Mouse (Mus musculus) cortical plate, adult 2 months (tissue): ENCODE results near the gene Gm16867. TPM values are rescaled to one million over a fixed set of nuclear protein-coding genes. Genes with fewer than 3 reads are reported as not detected.
"Not testable (repeated sequence)": the region's sequence is repeated elsewhere in the genome, so short reads cannot be mapped to it uniquely, and the experiment has no call there.

Source experiments
- H3K27ac ChIP-seq: fragments of 200-500 bp; 2 replicates; pipeline ENCODE4 v1.5.1; 2012; ENCODE audit warnings: low read length, control low read depth, inconsistent platforms; ENCODE audit not compliant: insufficient read depth
- H3K4me1 ChIP-seq: fragments of 200-500 bp; 2 replicates; pipeline ENCODE4 v1.6.1; 2011; ENCODE audit warnings: low read length; ENCODE audit not compliant: control insufficient read depth, insufficient read depth
- H3K4me3 ChIP-seq: fragments of 200-500 bp; 2 replicates; pipeline ENCODE4 v1.5.1; 2011; ENCODE audit warnings: mild to moderate bottlenecking, low read length, control low read depth; ENCODE audit not compliant: insufficient read depth
- polyA plus RNA-seq: library from polyadenylated mRNA; depleted of rRNA; stranded (reverse); fragments of >200 nt; gene quantifications from 2 replicates; pipeline ENCODE4 v1.2.3, GENCODE M21; 2012

The Gm16867 gene
- polyA plus RNA-seq, 1 experiment = not detected

DNA sequence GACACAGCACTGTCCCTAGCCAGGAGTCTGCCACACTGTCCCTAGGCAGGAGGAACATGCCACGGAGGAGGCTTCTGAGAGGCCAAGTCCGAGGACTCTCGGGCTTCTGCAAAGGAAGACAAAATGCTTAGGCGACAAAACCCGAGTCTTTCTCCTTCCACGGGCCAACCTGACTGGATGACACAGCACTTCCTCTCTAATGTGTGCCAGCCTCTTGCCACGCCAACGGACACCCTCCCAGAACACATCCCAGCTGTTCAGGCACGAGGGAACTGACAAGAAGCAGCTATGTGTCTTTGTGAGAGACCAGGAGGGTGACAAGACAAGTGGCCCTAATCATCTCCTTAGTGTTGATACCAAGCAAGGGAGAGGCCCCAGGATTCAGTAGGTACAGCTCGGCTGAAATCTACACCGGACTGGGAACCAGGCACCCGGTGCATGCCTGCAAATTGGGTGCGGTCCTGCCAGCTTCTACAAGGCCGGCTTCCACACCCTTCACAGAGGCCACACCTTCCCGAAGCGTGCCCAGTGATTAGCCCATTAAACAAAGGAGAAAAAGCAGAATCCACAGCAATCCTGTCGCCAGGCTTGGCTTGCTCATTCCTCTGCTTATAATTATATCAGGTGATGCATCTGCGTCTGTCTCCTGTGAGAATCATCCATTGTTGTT, 17.6 kb downstream of the Gm16867 start:
- not testable (repeated sequence) for H3K4me3 ChIP-seq, H3K4me1 ChIP-seq, H3K27ac ChIP-seq

DNA sequence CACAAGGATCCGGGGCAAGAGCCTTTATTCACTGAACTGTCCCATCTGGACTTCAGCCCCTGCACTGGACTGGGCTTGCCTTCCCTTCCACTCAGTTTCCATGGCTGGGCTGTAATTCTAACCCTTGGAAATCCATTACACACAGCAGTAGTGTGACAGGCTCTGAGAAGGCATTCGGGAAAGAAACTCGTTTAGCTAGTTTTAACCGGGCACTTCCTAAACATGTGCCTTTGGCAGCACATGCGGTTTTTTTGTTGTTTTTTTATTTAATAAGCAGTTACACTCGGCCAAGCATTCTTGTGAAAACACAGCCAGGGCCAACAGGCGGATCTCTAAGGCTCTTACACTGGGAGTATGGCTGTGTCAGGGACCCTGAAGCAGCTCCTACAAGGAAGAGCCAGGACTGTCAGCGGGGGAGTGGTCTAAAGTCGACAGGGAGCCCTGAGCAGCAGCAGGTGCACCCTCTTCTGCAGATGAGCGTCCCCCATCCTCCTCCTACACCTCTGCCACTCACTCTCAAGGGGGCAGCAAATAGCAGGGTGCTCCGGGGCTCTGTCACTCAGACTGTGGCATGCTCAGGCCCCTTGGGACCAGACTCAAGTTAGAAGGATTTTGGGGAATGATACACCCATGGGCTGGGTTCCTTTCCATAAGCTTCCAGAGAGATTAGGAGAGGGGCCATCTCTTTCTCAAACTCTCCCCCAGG, 29.1 kb downstream of the Gm16867 start:
- not testable (repeated sequence) for H3K4me1 ChIP-seq, H3K4me3 ChIP-seq, H3K27ac ChIP-seq

DNA sequence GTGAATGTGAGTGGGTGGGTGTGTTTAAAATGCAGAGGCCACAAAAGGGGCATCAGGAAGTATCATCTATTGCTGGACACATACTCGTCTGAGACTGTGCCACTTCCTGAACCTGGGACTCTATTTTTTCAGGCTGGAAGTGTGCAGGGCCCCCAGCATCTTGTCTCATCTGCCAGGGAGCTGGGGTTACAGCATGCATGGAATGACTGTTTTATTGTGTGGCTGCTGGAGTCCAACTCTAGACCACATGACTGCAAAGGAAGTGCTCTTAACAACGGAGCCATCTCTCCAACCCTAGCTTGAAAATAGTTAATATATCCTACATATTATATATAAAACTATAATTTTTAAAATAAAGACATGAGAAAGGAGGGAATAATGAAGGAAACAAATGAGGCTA, 29.8 kb downstream of the Gm16867 start:
- not testable (repeated sequence) for H3K4me3 ChIP-seq, H3K4me1 ChIP-seq, H3K27ac ChIP-seq

DNA sequence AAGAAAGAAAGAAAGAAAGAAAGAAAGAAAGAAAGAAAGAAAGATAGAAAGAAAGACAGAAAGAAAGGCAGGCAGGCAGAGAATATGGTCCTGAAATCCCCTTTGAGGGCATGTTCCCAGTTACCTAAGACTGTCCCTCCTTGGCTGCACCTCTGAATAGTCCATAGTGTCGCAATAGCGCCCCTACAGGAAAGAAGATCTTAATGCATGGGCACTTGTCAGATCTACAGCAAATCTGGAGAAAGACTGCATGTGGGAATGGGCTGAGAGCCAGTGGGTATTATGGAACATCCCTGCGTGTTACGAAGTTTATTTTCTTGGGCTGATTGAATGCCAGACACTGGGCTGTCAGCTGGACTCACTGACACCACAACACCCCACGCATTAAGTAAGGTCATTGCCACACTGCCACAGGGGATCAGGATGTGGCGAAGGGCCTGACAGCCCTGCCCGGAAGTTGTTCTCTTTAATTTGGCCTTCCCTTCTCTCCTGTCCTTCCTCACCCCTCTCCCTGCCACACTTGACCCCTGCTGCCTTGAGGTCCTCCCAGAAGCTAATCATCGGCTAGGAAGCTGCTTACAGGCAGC, 32.9 kb downstream of the Gm16867 start:
- not testable (repeated sequence) for H3K4me3 ChIP-seq, H3K4me1 ChIP-seq

DNA sequence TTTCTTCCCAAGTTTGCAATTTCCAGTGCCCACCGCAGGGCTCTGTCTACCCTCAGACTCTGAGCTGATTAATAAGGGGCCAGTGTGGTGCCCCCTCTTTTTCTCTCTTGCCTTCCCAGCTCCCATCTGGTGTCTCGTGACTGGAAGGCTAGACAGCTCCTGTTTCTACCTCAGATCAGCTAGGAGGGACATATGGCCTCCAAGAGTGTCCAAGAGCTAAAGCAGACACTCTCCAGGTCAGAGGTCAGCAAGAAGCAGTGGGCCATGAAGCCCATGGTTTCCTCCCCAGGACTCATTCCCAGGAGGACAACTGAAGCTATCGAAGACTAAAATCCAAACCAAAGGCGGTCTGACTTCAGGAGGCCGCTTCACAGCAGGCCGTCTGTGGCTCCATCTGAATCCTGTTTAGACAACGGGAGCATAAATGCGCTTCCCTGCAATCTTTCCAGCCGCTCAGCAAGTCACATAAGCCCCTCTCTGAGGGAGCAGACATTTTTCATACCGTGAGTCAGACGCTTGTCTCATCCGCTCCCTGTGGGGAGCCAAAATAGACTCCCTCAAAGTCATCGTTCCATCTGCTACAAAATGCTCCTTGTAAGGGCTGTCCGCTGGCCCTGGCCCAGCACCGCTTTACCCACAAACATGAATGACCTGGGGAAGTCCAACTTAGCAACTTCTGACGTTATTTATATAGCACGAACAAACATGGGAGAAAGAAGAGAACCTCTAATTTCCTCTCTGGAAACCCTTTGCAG, 35.4 kb downstream of the Gm16867 start:
- not testable (repeated sequence) for H3K27ac ChIP-seq, H3K4me1 ChIP-seq, H3K4me3 ChIP-seq

More for the DNA sequence above, 32.9 kb downstream of the Gm16867 start:
- not testable (repeated sequence) for H3K27ac ChIP-seq

DNA sequence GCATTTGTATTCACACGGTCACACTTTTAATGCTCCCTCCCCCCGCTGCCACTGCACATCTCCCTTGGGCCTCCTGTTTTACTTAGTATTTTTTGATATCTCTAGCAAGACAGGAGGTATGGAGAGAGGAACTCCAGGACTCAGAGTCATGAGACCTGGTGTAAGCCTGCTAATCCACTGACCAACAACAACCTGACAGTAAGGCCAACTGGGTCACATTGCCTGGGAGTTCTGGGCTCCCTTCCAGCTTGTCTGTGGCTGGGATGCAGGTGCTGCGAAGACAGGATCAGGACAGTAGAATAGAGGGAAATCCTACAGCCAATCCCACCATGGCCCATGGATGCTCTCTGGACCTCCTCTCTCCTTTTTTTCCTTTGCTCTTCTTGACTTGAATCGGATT, 38.7 kb downstream of the Gm16867 start:
- H3K4me3 ChIP-seq, H3K4me1 ChIP-seq, H3K27ac ChIP-seq: not testable (repeated sequence)

DNA sequence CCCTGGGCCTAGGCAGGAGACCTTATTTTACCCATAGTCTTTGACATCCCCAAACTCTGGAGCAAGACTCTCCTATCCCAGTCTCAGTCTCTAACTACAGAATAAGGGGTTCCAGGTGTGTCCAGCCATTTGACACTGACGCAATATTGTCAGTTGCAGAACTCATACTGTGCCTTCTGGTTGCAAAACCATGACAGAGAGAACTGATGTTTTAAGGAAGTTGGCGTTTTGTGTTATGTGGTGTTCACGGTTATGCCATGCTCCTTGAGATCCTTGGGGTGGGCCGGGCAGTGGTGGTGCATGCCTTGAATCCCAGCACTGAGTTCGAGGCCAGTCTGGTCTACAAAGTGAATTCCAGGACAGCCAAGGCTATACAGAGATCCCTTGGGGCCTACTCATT, 45.5 kb downstream of the Gm16867 start:
- not testable (repeated sequence) for H3K4me1 ChIP-seq, H3K4me3 ChIP-seq, H3K27ac ChIP-seq

DNA sequence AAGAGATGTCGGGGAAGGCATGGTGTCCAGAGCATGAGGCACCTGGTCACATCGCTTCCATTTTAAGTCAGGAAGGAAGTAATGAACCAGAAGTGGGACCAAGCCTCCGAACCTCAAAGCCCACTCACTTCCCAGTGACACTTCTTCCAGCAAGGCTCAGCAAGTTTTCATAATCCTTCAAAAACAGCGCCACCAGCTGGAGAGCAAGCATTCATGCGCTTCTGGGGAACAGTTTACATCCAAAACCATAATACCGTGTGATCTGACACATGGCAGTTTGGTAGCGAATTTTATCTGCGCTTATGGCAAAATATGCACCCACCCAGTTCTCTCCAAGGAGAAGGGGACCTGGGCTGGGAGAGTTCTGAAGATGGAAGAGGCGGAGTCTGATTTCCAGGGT, 48.5 kb downstream of the Gm16867 start:
- H3K27ac ChIP-seq, H3K4me1 ChIP-seq, H3K4me3 ChIP-seq: not testable (repeated sequence)

DNA sequence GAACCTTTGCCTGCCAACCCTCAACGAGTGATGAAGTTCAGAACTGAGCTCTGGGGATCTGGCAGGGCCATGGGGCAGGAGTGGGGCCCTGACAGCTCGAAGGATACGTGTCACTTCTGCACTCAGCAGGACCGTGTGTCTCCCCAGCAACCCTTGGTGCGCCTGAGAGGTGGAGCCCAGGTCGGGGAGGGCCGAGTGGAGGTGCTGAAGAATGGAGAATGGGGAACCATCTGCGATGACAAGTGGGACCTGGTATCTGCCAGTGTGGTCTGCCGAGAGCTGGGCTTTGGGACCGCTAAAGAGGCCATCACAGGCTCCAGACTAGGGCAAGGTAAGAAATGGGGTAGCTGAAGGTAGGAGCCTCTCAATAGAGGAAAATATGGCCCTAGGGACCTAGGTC, 54.3 kb downstream of the Gm16867 start:
- not testable (repeated sequence) for H3K27ac ChIP-seq, H3K4me3 ChIP-seq, H3K4me1 ChIP-seq

DNA sequence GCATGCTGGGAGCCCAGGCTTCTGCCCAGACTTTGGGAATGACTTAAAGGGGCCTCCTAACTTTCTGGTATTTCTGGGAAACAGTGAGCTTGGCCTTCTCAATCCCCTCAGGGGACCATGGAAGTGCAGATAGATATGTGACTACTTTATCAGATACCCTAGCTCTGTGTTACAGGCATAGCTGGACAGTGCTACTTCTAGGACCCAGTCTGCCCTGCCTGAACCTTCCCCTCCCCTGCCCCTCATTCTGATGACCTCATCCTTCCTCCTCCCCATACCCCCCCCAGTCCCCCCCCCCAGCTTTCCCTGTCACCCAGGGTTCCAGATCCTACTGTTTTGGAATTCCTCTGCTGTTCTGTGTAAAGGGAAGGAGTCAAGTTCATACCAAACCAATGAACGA, 56.2 kb downstream of the Gm16867 start:
- not testable (repeated sequence) for H3K27ac ChIP-seq, H3K4me3 ChIP-seq, H3K4me1 ChIP-seq

DNA sequence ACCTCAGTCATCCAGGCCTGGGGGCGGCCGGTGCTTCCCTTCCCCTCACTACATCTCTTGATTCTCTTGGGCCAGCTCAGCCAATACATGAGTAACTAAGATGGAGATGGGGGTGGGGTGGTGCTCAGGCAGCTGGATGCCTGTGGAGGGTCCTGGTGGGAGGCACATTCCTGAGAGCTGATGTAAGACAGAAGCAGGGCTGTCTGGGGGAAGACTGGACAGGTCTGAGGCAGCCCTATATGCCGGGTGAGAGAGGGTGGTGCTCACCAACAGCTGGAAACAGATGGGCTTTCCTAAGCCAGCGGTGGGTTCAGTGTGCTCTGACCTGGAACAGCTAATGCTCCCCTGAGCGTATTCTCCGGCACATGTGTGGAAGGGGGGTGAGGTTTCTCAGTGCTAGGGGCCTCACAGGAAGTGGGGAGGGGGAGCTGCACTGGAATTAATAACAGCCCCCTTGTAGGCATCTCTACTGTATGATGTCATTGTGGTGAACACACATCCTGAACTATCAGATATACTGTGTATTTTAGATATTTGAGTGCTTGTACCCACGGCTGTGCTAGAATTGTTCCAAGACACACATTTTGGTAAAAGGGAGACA, 60.0 kb downstream of the Gm16867 start:
- H3K4me1 ChIP-seq, H3K27ac ChIP-seq, H3K4me3 ChIP-seq: not testable (repeated sequence)

DNA sequence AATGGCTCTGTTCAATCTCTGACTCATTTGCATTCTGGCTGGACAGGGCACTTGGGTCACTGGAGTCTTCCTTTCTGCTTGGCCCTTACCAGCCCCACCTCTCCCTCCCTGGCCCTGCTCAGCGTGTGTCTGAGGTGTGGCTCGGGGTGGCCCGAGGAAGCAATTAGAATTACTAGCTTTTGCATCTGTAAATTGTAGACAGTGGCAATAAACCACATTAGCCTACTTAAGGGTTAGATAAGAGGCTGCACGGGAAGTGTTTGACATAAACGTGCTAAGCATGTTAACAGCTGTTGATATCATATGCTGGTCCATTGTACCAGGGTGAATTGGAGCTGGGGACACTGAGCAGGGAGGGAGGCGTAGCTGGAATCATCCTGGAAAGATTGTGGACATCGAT, 62.2 kb downstream of the Gm16867 start:
- H3K4me3 ChIP-seq, H3K27ac ChIP-seq, H3K4me1 ChIP-seq: not testable (repeated sequence)

DNA sequence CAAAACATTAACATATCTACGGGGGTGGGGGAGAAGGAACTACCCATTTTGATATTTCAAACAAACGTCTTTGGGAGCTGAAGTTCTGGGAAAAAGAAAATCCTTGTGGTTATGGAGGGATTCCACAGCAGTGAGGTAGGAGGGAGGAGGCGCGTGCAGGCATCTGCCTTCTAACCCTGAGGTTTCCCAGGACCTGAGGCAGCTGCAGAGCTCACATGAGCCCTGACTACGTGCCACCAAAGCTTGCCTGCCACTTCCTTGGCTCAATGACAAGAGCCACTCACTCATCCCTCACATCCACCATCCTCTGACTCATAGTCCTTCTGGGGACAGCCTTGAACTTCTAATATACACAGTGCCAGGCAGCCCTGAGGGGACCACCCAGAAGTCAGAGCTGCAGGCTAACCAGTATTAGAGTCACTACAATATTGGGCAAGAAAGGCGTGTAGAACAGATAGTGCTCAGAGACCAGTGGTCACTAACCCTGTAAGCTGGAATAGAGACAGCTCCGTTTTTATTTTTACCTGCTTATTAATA, 64.4 kb downstream of the Gm16867 start:
- H3K4me1 ChIP-seq, H3K27ac ChIP-seq, H3K4me3 ChIP-seq: not testable (repeated sequence)

DNA sequence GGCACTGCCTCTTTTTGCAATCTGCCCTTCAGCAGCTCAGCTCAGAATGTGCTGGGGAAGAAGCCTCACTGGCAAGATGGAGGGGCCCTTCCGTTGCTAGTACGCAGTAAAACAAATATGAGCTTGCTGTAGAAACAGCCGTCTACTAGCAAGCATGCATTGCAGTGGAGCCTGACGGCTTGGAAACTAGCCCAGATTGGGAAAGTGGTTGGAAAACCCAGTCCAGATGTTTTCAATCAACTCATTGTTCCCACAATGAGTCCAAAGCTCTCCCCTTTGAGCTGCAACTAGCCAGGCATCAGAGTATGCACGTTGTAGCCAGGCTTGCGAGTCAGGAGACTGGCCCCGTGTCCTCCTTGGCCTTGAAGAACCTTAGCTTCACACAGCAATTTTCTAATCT, 82.2 kb downstream of the Gm16867 start:
- not testable (repeated sequence) for H3K27ac ChIP-seq, H3K4me1 ChIP-seq, H3K4me3 ChIP-seq

DNA sequence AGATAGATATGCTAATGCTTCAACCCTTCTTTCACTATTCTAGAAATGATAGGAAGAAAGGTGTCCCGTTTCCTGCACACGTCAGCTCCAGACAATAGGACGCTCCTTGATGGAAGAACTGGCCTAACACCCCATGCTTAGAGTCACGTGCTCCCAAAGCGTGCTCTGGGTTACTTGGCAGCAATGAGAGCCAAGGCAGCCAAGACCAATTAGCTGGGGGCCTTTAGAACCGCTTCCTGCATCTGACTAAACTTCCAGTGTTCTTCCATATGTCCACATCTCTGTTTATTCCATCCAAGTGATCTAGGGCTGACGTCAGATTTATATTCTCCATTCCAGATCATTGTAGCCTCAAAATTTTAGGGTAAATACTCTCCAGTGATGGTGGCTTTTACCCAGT, 85.6 kb downstream of the Gm16867 start:
- H3K27ac ChIP-seq, H3K4me1 ChIP-seq, H3K4me3 ChIP-seq: not testable (repeated sequence)
